Mouse (Mus musculus) megakaryocyte, embryonic 14.5 days (primary cell): ENCODE results near the gene Spag5. TPM values are rescaled to one million over a fixed set of nuclear protein-coding genes. Genes with fewer than 3 reads are reported as not detected.
A peak's percentile ranks its signal among the peaks of the same experiment; 100 is the strongest.

Experiments
- H3K27me3 ChIP-seq: replicated peaks from 2 replicates; pipeline ENCODE3; 2012; ENCODE audit warnings: inconsistent platforms
- H3K36me3 ChIP-seq: replicated peaks from 2 replicates; pipeline ENCODE3; 2012; ENCODE audit warnings: low read length, inconsistent platforms, mixed read lengths
- H3K4me1 ChIP-seq: 2 replicates; pipeline ENCODE4 v1.6.1; 2012; ENCODE audit warnings: inconsistent platforms
- H3K4me3 ChIP-seq: replicated peaks from 2 replicates; pipeline ENCODE3; 2012; ENCODE audit warnings: moderate library complexity, mild to moderate bottlenecking, inconsistent platforms
- H3K9me3 ChIP-seq: 2 replicates; pipeline ENCODE4 v1.6.1; 2012; ENCODE audit warnings: inconsistent platforms
- FLI1 ChIP-seq: IDR thresholded peaks from 2 replicates; pipeline ENCODE4 v1.6.1; 2012; ENCODE audit warnings: low read length, inconsistent platforms, mixed read lengths
- GATA1 ChIP-seq: IDR thresholded peaks from 3 replicates; pipeline ENCODE4 v1.6.1; 2012; ENCODE audit warnings: mixed read lengths, low read length, inconsistent platforms, borderline replicate concordance
- polyA plus RNA-seq: library from polyadenylated mRNA; stranded (reverse); fragments of >175 nt; gene quantifications from 2 replicates; pipeline ENCODE4 v1.2.3, GENCODE M21; 2012; ENCODE audit warnings: low replicate concordance; ENCODE audit not compliant: insufficient read depth

Spag5 gene
- polyA plus RNA-seq, 1 experiment, result 30.9 TPM

DNA sequence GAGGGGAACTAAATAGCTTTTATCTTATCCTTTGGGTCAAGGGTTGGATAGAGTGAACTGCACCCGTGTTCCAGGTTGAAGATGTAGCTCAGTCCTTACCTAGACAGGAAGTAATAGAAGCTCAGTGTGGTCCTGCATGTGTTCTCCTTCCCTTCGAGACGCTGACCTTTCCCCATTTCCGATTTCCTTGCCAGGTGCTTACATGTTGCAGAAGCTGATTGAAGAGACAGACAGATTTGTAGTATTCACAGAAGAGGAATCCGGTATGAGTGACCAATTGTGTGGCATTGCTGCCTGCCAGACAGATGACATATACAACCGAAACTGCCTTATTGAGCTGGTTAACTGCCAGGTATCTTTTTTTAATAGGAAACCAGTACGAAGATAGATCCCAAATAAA, 22.5 kb upstream of the Spag5 start:
- peaks cover 99% of the 10 kb centered on the region for H3K36me3 ChIP-seq
- no peaks in the 10 kb centered on the region for H3K27me3 ChIP-seq
- H3K9me3 ChIP-seq, result no peaks in the 10 kb centered on the region
- H3K4me3 ChIP-seq, result no peak overlapping the region
- TF ChIP-seq FLI1, result no peak
- no peak for TF ChIP-seq GATA1
- 0 out of 2 replicates have a peak, but pooled peaks cover 7% of the 10 kb centered on the region for H3K4me1 ChIP-seq

DNA sequence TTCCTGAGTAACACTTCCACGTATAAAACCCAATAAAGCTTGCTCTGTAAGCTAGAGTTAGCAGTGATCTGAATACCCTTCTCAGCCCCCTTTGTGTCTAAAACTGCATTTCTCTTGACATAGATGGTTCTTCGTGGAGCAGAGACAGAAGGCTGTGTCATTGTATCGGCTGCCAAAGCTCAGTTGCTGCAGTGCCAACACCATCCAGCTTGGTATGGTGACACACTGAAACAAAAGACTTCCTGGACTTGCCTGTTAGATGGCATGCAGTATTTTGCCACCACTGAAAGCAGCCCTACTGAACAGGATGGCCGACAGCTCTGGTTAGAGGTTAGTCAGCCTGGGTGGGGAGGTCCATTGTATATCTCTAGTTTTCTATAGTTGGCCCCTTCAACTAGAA, 21.7 kb upstream of the Spag5 start:
- TF ChIP-seq GATA1 (no peak), FLI1 (no peak)
- Histone ChIP-seq H3K9me3 (no peaks in the 10 kb centered on the region), H3K36me3 (peaks cover 99% of the 10 kb centered on the region), H3K27me3 (no peaks in the 10 kb centered on the region), H3K4me1 (0 out of 2 replicates have a peak, but pooled peaks cover 7% of the 10 kb centered on the region), H3K4me3 (no peak overlapping the region)

DNA sequence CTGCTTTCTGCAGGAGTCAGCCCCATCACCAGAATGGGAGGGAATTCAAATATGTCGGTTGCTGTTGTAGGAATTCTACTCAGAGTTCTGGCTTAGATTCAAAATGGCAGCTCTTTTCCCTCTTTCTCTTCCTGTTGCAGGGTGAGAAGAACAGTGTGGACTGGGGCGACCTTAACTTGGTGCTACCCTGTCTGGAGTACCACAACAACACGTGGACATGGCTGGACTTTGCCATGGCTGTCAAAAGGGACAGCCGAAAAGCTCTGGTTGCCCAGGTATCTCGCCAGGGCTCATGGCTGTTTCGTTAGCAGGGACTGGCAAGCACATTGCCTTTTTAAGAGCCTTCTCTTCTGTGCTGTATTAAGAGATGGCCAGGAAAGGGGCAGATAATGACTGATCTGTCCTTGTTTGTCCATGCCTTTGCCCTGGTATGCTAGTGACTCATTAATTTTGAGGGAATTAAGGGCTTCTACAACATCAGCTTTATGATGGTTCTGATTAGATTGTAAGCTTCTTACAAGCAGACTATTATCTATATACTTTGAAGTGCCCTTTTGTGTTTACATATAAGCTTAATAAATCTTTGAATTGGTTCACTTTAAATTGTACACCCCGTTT, 12.1 kb upstream of the Spag5 start:
- TF ChIP-seq GATA1, result no peak
- TF ChIP-seq FLI1, result no peak
- H3K4me3 ChIP-seq, result no peak overlapping the region
- H3K36me3 ChIP-seq, result peaks cover 96% of the 10 kb centered on the region
- no peaks in the 10 kb centered on the region for H3K4me1 ChIP-seq
- no peaks in the 10 kb centered on the region for H3K9me3 ChIP-seq
- H3K27me3 ChIP-seq, result no peaks in the 10 kb centered on the region

DNA sequence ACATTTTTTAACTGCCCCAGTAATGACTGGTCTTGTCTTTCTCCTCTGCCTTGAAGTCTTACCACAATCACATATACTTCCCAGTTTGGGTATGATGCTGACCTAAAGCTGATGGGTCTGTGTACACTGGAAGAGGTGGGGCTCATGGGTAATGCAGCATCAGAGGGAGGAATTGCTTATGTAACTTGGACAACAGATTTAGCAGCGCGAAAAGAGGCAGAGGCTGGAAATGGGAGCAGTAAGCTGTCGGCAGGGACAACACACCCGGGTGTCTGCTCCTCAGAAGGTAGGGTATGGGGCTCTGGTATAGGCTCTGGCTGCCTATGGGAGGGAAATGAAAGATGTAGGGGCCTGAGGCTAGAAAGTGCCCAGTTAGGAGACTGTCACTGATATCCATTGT, 10.7 kb upstream of the Spag5 start, which contains the start of gene BC030499:
BC030499 (plus strand) TSS at position 188 of the 400 bp plus-strand sequence.
- TF ChIP-seq GATA1 (no peak), FLI1 (no peak)
- Histone ChIP-seq H3K9me3 (no peaks in the 10 kb centered on the region), H3K36me3 (peaks cover 95% of the 10 kb centered on the region), H3K4me1 (no peaks in the 10 kb centered on the region), H3K4me3 (no peak within 1 kb of the TSS), H3K27me3 (no peaks in the 10 kb centered on the region)

DNA sequence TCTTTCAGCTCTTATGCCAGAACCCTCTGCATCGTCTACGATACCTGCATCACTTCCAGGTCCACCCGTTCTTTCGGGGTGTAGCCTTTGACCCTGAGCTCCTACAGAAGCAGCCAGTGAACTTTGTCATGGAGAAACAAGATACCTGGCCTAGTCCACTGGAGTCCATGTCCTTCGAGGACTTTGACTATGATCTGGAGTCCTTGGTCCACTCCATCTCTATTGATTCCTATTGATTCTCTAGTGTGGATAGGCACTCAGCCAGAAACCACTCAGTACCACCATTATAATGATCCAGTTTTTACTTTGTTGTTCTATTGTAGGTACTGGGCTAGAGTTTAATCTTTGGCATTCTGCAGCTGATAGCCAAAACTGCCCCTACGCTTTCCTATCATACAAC, 6.7 kb upstream of the Spag5 start:
- H3K27me3 ChIP-seq, result no peaks in the 10 kb centered on the region
- peaks cover 3% of the 10 kb centered on the region; the same call in 1 of the 2 replicates for H3K4me1 ChIP-seq
- H3K4me3 ChIP-seq, result no peak overlapping the region
- peaks cover 66% of the 10 kb centered on the region for H3K36me3 ChIP-seq
- TF ChIP-seq GATA1, result no peak
- TF ChIP-seq FLI1, result no peak
- no peaks in the 10 kb centered on the region for H3K9me3 ChIP-seq

DNA sequence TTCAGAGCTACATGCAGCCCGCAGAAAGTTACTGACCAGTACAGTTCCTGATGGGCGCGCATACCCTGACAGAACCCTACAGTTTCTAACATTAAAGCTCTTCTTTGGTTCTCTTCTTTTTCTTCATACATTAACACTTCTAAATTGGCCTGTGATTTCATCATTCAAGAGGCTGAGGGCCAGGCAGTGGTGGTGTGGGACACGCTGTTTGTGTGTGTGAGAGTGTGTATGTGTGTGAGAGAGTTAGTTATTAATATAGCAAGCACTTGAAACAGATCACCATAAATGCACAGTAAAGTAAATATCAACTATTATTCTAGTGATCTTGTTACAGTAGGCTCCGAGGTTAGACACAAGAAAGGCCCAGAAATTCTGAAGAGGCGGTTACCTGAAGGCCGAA, 412 bp upstream of the Spag5 start:
- Histone ChIP-seq H3K27me3 (no peaks in the 10 kb centered on the region), H3K4me1 (peaks cover 39% of the 10 kb centered on the region), H3K9me3 (no peaks in the 10 kb centered on the region), H3K4me3 (peak overlapping the region; percentile 95), H3K36me3 (peaks cover 28% of the 10 kb centered on the region)
- TF ChIP-seq GATA1 (no peak), FLI1 (no peak)

DNA sequence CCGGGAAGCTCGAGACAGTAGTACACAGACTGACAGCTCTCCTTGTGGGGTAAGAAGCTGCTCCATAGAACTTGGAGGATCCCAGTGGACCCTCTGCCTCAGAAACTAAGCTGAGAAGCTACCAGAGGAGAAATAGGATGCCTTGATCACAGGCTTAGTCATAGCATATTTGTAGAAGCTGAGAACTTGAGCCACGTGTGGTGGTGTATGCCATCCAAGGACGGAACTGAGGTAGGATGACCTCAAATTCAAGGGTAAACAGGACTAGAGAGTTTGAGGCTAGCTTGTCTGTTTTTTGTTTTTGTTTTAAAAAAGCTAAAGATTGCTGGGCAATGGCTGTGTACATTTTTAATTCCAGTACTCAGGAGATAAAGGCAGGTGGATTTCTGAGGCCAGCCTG, 3.9 kb downstream of the Spag5 start:
- H3K9me3 ChIP-seq, result no peaks in the 10 kb centered on the region
- peaks cover 55% of the 10 kb centered on the region for H3K36me3 ChIP-seq
- H3K27me3 ChIP-seq, result no peaks in the 10 kb centered on the region
- H3K4me1 ChIP-seq, result peaks cover 56% of the 10 kb centered on the region
- no peak for TF ChIP-seq FLI1
- TF ChIP-seq GATA1, result no peak
- no peak overlapping the region for H3K4me3 ChIP-seq

DNA sequence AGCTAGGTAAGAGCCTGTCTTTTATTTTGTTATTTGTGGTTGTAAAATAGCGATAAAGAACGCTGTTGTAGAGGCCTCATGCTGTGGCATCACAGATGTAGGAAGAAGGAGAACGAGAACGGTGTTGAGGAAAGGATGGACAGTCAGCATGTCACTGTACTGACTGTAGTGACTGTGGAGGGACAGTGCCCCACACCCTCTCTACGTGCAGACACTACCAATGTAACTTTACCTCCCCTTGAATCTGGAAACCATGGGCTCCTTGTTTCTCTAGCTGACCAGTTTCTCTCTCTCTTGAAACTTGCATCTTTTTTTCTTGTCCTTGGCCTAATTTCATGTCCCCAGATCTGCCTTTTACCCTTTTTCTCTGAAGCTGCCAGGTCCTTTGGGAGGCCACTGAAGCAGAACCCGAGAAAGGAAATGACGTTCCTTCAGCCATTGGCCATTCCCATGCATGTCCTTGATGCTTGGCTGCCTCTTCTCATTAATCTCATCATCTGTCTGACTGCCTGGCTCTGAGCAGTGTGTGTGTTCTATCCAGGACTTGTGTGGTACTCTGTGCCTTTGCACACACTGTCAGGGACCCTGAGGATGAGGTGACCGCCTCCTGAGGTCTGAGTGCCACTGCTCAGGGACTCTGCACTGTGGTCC, 9.7 kb downstream of the Spag5 start:
- no peaks in the 10 kb centered on the region for H3K27me3 ChIP-seq
- peaks cover 86% of the 10 kb centered on the region for H3K36me3 ChIP-seq
- H3K4me1 ChIP-seq, result peaks cover 45% of the 10 kb centered on the region
- TF ChIP-seq GATA1, result no peak
- no peak for TF ChIP-seq FLI1
- H3K4me3 ChIP-seq, result no peak overlapping the region
- no peaks in the 10 kb centered on the region for H3K9me3 ChIP-seq

DNA sequence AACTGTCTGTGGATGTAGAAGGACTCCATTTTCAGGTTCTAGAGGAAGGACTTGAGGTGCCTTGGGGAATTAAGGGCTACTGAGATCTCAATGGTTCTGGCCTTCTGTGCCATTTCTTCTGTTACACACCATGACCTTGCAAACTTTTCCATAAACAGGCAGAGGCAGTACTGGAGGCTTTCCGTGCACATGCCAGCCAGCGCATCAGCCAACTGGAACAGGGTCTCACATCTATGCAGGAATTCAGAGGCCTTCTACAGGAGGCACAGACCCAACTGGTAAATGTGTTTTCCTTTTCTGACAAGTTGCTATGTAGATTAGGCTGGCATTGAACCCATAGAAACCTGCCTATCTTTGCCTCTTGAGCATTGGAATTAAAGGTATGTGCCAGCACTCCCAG, 12.3 kb downstream of the Spag5 start:
- TF ChIP-seq FLI1 (no peak), GATA1 (no peak)
- H3K36me3 ChIP-seq, result peaks cover 90% of the 10 kb centered on the region

DNA sequence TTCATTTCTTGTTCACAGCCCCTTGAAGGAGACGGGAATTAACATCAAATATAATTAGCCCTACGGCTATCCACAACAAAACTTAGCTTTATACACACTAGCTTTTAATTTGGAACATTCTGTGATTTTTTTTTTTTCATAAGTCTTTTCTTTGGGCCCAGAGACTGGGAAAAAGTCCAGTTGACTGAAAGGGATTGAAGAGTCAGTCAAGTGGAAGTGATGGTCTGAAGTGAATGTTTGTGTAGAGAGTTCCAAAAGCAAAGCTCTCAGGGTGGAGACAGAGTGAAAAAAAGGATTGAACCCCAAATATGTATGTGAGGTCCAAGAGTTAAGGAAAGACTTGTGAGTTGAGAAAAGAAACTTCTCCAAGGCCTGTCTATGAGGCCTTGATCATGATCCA, 17.1 kb downstream of the Spag5 start:
- Histone ChIP-seq H3K36me3 (peaks cover 90% of the 10 kb centered on the region), H3K4me3 (no peak overlapping the region), H3K4me1 (peaks cover 33% of the 10 kb centered on the region), H3K9me3 (no peaks in the 10 kb centered on the region), H3K27me3 (no peaks in the 10 kb centered on the region)
- TF ChIP-seq GATA1, result no peak
- TF ChIP-seq FLI1, result no peak

More for the DNA sequence above, 12.3 kb downstream of the Spag5 start:
- H3K27me3 ChIP-seq, result no peaks in the 10 kb centered on the region
- H3K4me3 ChIP-seq, result no peak overlapping the region
- peaks cover 26% of the 10 kb centered on the region for H3K4me1 ChIP-seq
- H3K9me3 ChIP-seq, result no peaks in the 10 kb centered on the region
